Mouse (Mus musculus) left cerebral cortex, postnatal 10 days (tissue): Measurements from ENCODE around the gene Olfr1353. TPM values are rescaled to one million over a fixed set of nuclear protein-coding genes. Genes with fewer than 3 reads are reported as not detected.
"Not testable (repeated sequence)": the region's sequence is repeated elsewhere in the genome, so short reads cannot be mapped to it uniquely, and the experiment has no call there.

ENCODE experiments used
- DNase-seq, 2 experiments: peaks; one replicate each; pipeline ENCODE4 v3.0.0; 2021 to 2022; ENCODE audit warnings: low spot score in 2 of 2, mixed read lengths in 1 of 2; ENCODE audit errors: extremely low spot score in 1 of 2
- intact Hi-C: fragments of 180-260 bp; cut with DNase I; formaldehyde crosslinking; loops from one replicate; pipeline ENCODE4 v1.15.1; 2025
- total RNA-seq, 2 experiments: library from RNA; stranded (reverse); gene quantifications; 2 replicates each; pipeline ENCODE4 v1.2.3; 2021

Gene Olfr1353
- not detected for total RNA-seq

DNA sequence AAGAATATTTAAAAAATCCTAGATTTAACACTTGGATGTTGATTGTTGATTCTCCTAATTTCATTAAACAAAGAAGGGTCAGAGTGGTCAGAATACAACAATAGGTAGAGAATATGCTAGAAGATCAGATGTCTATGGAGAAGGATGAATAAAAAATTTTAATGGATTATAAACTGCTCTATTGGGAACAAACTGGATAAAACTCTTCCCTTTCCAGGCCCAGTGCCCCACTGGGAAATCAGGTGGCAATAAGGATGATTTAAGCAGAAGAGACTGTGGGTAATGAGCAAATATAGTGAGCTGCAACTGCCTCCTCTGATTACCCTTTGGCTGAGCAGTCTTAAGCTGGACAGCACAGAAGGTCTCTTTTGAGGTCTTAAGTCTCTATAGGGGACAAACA, at the start of gene Olfr1353:
Gene Olfr1353, plus strand, starts transcription at position 301 of the 400 bp plus-strand sequence.
- DNase-seq: not testable (repeated sequence)

DNA sequence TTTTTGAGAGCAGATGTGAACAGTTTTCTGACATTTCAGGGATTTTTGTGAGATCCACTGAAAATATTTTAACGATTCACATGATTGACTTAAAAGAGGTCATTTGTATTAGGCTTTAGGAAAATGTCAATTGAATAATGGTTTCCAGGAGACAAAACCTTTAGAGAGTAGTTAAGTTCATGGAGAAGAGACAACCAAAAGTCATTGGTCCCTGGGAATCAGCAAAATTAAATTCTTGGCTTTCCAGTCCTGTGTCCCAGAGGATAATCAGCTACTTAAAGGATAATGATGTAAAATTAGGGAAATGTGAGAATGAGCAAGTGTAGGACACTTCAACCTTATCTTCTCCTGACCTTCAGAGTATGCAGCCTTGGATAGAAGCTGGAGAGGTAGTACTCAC, 12.8 kb upstream of the Olfr1353 start, which contains the start of gene Olfr8:
Gene Olfr8, plus strand, starts transcription at position 301 of the 400 bp plus-strand sequence.
- intact Hi-C loops, DNase-seq: not testable (repeated sequence)

More for the DNA sequence above, at the start of gene Olfr1353:
- intact Hi-C loops: not testable (repeated sequence)

DNA sequence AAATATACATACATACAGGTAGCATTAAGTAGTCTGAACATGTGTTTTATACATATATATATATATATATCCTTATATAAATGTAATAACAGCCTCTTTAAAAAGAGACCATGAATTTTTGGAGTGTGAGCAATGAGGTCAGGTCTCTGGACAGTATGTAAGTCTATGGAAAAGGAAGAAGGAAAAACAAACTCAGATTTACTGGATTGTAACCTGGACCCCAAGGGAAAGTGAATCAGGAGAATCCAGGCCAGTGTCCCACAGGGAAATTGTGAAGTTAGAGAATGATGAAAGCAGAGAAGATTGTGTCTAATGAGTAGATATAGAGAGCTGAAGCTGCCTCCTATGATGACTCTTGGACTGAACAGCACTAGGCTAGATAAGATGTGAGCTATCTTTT, 17.6 kb downstream of the Olfr1353 start, which contains the start of gene Olfr1352:
Gene Olfr1352, plus strand, starts transcription at position 301 of the 400 bp plus-strand sequence.
- DNase-seq: no peak
- intact Hi-C loops: no loop called here

DNA sequence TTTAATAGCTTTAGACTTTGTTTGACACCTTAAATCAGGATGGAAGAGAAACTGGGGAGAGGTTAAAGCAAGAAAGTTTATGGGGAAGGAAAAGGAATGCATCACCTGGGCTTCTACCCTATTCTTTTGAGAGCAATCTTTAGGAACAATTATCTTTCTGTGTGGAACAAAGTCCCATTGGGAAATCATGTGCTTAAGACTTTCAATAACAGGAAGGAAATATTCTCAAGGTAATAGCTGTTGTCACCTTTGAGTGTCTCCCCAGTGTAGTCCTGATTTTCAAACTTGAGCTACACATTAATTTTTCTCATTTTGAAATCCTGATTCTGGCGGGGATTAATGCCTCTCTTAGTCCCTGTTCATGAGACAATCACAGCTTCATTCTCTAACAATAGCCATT, 49.1 kb downstream of the Olfr1353 start, which contains the start of gene Olfr1351:
Gene Olfr1351, plus strand, starts transcription at position 301 of the 400 bp plus-strand sequence.
- DNase-seq: no peak
- intact Hi-C loops: no loop called here

Other genes starting within 250 kb of the Olfr1353 start
- not detected for gene Casp14, start 245.0 kb upstream of the Olfr1353 start, total RNA-seq
- gene Ccdc105, start 210.2 kb upstream of the Olfr1353 start, total RNA-seq: under 1 TPM; 0.20 to 0.32 TPM
- 10 to 100 TPM; 17.3 to 18.4 TPM for gene Slc1a6, start 182.8 kb upstream of the Olfr1353 start, total RNA-seq
- gene Olfr1356, start 111.1 kb upstream of the Olfr1353 start, total RNA-seq: not detected
- not detected for gene Olfr1355, start 87.8 kb upstream of the Olfr1353 start, total RNA-seq
- gene Olfr1354, start 50.1 kb upstream of the Olfr1353 start, total RNA-seq: not detected
- not detected for gene Olfr8, start 12.7 kb upstream of the Olfr1353 start, total RNA-seq
- not detected for gene Olfr1352, start 17.7 kb downstream of the Olfr1353 start, total RNA-seq
- not detected for gene Olfr1351, start 49.2 kb downstream of the Olfr1353 start, total RNA-seq
- not detected for gene Olfr57, start 65.4 kb downstream of the Olfr1353 start, total RNA-seq
- 10 to 100 TPM; 23.4 to 23.7 TPM for gene 2610008E11Rik, start 134.3 kb downstream of the Olfr1353 start, total RNA-seq
- gene Vmn2r80, start 185.5 kb downstream of the Olfr1353 start, total RNA-seq: not detected